Mouse (Mus musculus) G1E (cell line): ENCODE data around the gene Tcirg1. TPM values are rescaled to one million over a fixed set of nuclear protein-coding genes. Genes with fewer than 3 reads are reported as not detected.

Experiments used
- ATAC-seq: 2 replicates; pipeline ENCODE4 v1.8.0; 2016; ENCODE audit warnings: mild to moderate bottlenecking; ENCODE audit not compliant: insufficient number of reproducible peaks, poor library complexity, low FRiP score, severe bottlenecking; ENCODE audit errors: extremely low read depth
- DNase-seq: peaks from one replicate; pipeline ENCODE4 v3.0.0; 2012; ENCODE audit warnings: low spot score
- H3K27me3 ChIP-seq: 2 replicates; pipeline ENCODE4 v1.6.1; 2012; ENCODE audit warnings: mild to moderate bottlenecking, low read length, inconsistent platforms; ENCODE audit not compliant: insufficient read depth
- H3K36me3 ChIP-seq: replicated peaks from 2 replicates; pipeline ENCODE3; 2012; ENCODE audit warnings: mild to moderate bottlenecking, inconsistent platforms
- H3K4me1 ChIP-seq: 2 replicates; pipeline ENCODE4 v1.6.1; 2012; ENCODE audit warnings: low read depth, low read length, inconsistent platforms, mixed read lengths; ENCODE audit not compliant: insufficient read depth
- H3K4me3 ChIP-seq: 2 replicates; pipeline ENCODE4 v1.5.1; 2012; ENCODE audit warnings: low read depth, mild to moderate bottlenecking, inconsistent platforms, low read length, moderate library complexity, mixed read lengths
- H3K9me3 ChIP-seq: replicated peaks from 2 replicates; pipeline ENCODE4 v1.6.1; 2012; ENCODE audit warnings: inconsistent platforms
- CTCF ChIP-seq: IDR thresholded peaks from 2 replicates; pipeline ENCODE4 v1.5.1; 2012; ENCODE audit warnings: low read depth, low read length, inconsistent platforms, mixed read lengths
- GATA1 ChIP-seq: IDR thresholded peaks from 2 replicates; pipeline ENCODE4 v1.6.1; 2012; ENCODE audit warnings: borderline replicate concordance, low read length, inconsistent platforms, mixed read lengths
- GATA2 ChIP-seq: IDR thresholded peaks from 2 replicates; pipeline ENCODE4 v1.6.1; 2012; ENCODE audit warnings: low read depth, low read length, inconsistent platforms, borderline replicate concordance
- POLR2AphosphoS5 ChIP-seq: IDR thresholded peaks from 2 replicates; pipeline ENCODE4 v1.6.1; 2012; ENCODE audit warnings: low read depth, low read length, inconsistent platforms; ENCODE audit not compliant: insufficient replicate concordance
- TAL1 ChIP-seq: conservative IDR thresholded peaks from 2 replicates; pipeline ENCODE4 v1.6.1; 2012; ENCODE audit warnings: low read depth, low read length, inconsistent platforms, mixed read lengths
- polyA plus RNA-seq: library from polyadenylated mRNA; stranded (reverse); fragments of >175 nt; gene quantifications from 2 replicates; pipeline ENCODE4 v1.2.3, GENCODE M21; 2012
- total RNA-seq, 2 experiments: library from RNA; stranded (forward) in 1 of 2; stranded (reverse) in 1 of 2; fragments of 200-1000 nt in 1 of 2; fragments of >200 nt in 1 of 2; fragmentation: Nextera tagmentation in 1 of 2; gene quantifications; 2 replicates each; pipeline ENCODE4 v1.2.3; 2014 to 2017

Gene Tcirg1
- total and polyA plus RNA-seq, 3 experiments = 30.7 to 43.9 (median 37.0) TPM

DNA sequence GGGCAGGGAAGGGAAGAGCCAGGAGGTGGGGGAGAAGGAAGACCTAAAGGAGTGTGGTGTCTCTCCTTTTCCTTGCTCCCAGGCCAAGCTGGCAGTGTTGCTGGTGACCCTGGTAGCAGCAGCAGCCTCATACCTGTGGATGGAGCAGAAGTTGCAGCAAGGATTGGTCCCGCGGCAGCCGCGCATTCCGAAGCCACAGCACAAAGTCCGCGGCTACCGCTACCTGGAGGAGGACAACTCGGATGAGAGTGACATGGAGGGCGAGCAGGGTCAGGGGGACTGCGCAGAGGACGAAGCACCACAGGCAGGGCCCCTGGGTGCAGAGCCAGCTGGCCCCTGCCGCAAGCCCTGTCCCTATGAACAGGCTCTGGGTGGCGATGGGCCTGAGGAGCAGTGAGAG lies 41.6 kb upstream of the Tcirg1 start:
- DNase-seq = no peak
- no peak for ATAC-seq
- Histone ChIP-seq H3K36me3 (no peaks in the 10 kb centered on the region), H3K27me3 (peaks cover 18% of the 10 kb centered on the region; the same call in 1 of the 2 replicates), H3K4me1 (peaks cover 6% of the 10 kb centered on the region; the same call in 1 of the 2 replicates), H3K4me3 (no peak overlapping the region), H3K9me3 (no peaks in the 10 kb centered on the region)
- TF ChIP-seq POLR2AphosphoS5 = no peak
- no peak for TF ChIP-seq CTCF
- TF ChIP-seq GATA2 = no peak
- no peak for TF ChIP-seq TAL1
- no peak for TF ChIP-seq GATA1

DNA sequence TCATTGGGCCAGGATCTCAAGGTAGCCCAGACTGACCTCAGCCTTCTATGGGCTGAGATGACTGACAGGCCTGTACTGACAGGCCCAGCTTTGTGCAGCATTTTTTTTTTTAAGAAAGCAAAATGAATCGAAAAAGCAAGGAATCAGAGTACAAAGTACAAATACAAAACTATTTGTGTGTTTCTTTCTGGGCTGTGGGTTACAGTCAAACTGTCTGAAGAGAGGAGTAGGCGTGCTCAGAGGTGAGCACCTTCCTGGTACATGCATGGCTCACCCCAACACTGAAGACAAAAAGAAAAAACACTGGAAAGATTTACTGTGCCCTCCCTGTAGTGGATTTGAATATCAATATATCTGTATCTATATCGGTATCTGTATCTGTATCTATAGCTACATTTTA lies 40.9 kb upstream of the Tcirg1 start:
- Histone ChIP-seq H3K9me3 (no peaks in the 10 kb centered on the region), H3K27me3 (peaks cover 20% of the 10 kb centered on the region; the same call in 1 of the 2 replicates), H3K4me3 (no peak overlapping the region), H3K36me3 (no peaks in the 10 kb centered on the region), H3K4me1 (peaks cover 11% of the 10 kb centered on the region)
- ATAC-seq = no peak
- DNase-seq = no peak
- TF ChIP-seq POLR2AphosphoS5 (no peak), TAL1 (no peak), GATA2 (no peak), GATA1 (no peak), CTCF (no peak)

DNA sequence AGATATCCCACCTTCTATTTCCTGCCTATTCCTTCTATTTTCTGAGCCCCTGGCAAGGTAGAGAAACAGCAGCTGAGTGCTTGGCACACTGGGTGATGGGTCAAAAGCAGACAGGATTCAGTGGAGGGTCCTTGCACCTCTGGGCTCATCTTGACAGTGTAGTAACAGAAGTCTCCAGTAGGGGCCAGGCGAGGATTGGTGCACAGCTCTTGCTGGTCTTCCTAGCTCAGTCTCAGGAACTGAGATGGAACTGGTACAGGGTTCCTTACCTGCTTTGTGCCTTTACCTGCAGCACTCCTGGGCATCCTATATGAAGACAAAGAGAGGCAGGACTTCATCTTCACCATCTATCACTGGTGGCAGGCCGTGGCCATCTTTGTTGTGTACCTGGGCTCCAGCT lies 39.8 kb upstream of the Tcirg1 start:
- no peaks in the 10 kb centered on the region for H3K9me3 ChIP-seq
- H3K4me3 ChIP-seq = no peak overlapping the region
- H3K27me3 ChIP-seq = peaks cover 31% of the 10 kb centered on the region
- no peaks in the 10 kb centered on the region for H3K36me3 ChIP-seq
- DNase-seq (peak; percentile 58), ATAC-seq (peak; percentile 40)
- H3K4me1 ChIP-seq = peaks cover 11% of the 10 kb centered on the region
- TF ChIP-seq CTCF (peak; percentile 74), TAL1 (no peak)

DNA sequence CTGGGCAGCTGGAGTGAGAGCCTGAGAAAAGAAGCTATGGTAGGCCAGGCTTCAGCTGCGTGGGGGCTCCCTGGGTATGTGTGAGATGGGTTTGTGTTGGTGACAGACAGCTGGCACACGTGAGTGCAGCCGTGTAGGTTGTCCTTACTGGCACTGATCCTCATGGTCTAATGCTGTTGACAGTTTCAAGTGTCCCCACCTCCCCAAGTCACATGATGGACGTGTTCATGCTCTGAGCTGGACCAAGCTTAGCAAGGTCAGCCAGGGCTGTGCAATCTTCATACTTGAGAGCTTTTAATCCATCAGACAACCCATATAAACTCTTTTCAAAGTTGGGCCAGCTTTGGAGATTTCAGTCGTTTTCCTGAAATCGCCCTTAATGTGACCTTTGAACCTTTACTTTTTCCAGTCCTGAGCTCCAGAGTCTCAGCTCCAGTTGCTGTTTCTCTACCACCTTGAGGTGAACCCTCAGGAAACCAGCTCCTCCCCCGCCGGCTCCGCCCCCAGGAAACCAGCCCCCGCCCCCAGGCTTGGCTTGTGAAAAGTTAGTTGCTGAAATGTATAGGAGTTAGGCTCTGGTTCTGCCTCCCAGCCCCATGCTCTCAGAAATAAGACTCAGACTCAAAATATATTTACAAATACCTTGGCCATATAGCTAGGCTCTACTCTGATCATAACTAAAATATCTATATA lies 39.1 kb upstream of the Tcirg1 start:
- H3K36me3 ChIP-seq = no peaks in the 10 kb centered on the region

DNA sequence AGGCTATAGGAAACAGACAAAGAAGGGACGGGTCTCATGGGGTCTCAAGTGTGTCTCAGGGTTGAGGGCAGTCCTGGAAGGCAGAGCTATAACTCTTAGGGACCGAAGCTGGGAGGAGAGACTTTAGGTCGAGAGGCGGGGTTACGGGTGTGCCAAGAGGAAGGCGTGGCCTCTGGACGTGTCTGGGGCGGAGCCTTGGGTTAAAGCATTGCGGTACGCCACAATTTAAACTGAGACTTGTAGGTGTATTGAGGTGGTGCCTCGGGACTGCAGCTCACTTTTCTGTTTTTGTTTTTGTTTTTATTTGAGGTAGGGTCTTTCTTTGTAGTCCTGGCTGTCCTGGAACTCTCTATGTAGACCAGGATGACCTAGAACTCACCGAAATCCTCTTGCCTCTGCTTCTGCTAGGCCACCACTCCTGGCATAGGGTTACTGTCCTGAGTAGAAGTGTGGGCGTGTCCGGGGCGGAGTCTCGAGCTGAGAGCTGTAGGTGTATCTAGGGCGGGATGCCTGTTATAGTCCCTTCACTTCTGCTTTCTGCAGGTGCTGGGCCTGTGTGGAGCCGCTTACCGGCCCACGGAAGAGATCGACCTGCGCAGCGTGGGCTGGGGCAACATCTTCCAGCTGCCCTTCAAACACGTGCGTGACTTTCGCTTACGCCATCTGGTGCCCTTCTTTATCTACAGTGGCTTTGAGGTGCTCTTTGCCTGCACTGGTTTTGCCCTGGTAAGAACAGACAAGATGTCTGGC lies 36.2 kb upstream of the Tcirg1 start:
- TF ChIP-seq GATA2 (no peak), GATA1 (no peak), TAL1 (no peak), POLR2AphosphoS5 (no peak), CTCF (no peak)
- no peak overlapping the region for H3K4me3 ChIP-seq
- peaks cover 29% of the 10 kb centered on the region for H3K27me3 ChIP-seq
- ATAC-seq (no peak), DNase-seq (no peak)
- H3K9me3 ChIP-seq = no peaks in the 10 kb centered on the region
- no peaks in the 10 kb centered on the region for H3K36me3 ChIP-seq
- peaks cover 11% of the 10 kb centered on the region for H3K4me1 ChIP-seq

More for the DNA sequence above, 39.1 kb upstream of the Tcirg1 start:
- peak; percentile 56 for DNase-seq
- Histone ChIP-seq H3K4me3 (no peak overlapping the region), H3K27me3 (peaks cover 38% of the 10 kb centered on the region), H3K4me1 (peaks cover 11% of the 10 kb centered on the region), H3K9me3 (no peaks in the 10 kb centered on the region)
- ATAC-seq = no peak
- TF ChIP-seq POLR2AphosphoS5 = no peak
- no peak for TF ChIP-seq CTCF
- TF ChIP-seq GATA1 = no peak
- no peak for TF ChIP-seq TAL1
- no peak for TF ChIP-seq GATA2

DNA sequence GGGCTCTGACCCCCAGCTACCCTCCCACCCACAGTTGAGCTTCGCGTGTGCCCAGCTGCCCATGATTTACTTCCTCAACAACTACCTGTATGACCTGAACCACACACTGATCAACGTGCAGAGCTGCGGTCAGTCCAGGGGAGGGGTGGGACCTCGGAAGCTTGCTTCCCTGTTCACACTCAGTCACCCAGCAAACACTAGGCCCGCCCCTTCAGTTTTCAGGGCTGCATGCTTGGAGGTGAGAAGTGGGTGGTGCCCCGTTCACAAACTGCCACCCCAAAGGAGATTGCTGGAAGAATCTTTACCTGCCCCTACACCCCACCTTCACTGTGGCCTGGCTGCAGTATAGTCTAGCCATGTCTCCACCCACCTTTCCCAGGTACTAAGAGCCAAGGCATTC lies 35.4 kb upstream of the Tcirg1 start:
- Histone ChIP-seq H3K4me1 (peaks cover 11% of the 10 kb centered on the region), H3K36me3 (no peaks in the 10 kb centered on the region), H3K27me3 (peaks cover 29% of the 10 kb centered on the region), H3K9me3 (no peaks in the 10 kb centered on the region), H3K4me3 (no peak overlapping the region)
- ATAC-seq (no peak), DNase-seq (no peak)
- TF ChIP-seq POLR2AphosphoS5 = no peak
- TF ChIP-seq TAL1 = no peak
- TF ChIP-seq CTCF = no peak
- no peak for TF ChIP-seq GATA1
- TF ChIP-seq GATA2 = no peak
